Mouse (Mus musculus) myocyte (in vitro differentiated cells): ENCODE results near the gene Olfr430. TPM values are rescaled to one million over a fixed set of nuclear protein-coding genes. Genes with fewer than 3 reads are reported as not detected.

Experiments used
- H3K27me3 ChIP-seq: one replicate; pipeline ENCODE4 v1.6.1; 2011; ENCODE audit not compliant: control insufficient read depth, insufficient read depth, insufficient read length
- H3K36me3 ChIP-seq: one replicate; pipeline ENCODE4 v1.6.1; 2011; ENCODE audit not compliant: control insufficient read depth, insufficient read depth
- H3K4me2 ChIP-seq: one replicate; pipeline ENCODE4 v1.6.1; 2011; ENCODE audit warnings: low read depth, control low read depth
- H3K4me3 ChIP-seq: one replicate; pipeline ENCODE4 v1.5.1; 2011; ENCODE audit warnings: mild to moderate bottlenecking, control low read depth, moderate library complexity
- H3K79me2 ChIP-seq: one replicate; pipeline ENCODE4 v1.6.1; 2011; ENCODE audit not compliant: control insufficient read depth, insufficient read depth
- H3ac ChIP-seq: one replicate; pipeline ENCODE4 v1.6.1; 2011; ENCODE audit not compliant: control insufficient read depth, insufficient read length
- CEBPB ChIP-seq: IDR thresholded peaks from 2 replicates; pipeline ENCODE4 v1.6.1; 2011; ENCODE audit warnings: mild to moderate bottlenecking, moderate library complexity; ENCODE audit not compliant: poor library complexity, insufficient read depth, severe bottlenecking
- MYOG ChIP-seq, 3 experiments: IDR thresholded peaks; one replicate each; pipeline ENCODE4 v1.6.1; 2011; ENCODE audit warnings: control low read depth in 2 of 3, low read depth in 2 of 3, mild to moderate bottlenecking in 2 of 3; ENCODE audit not compliant: insufficient read length in 2 of 3, control insufficient read depth in 1 of 3, insufficient read depth in 1 of 3
- POLR2A ChIP-seq: IDR thresholded peaks from one replicate; pipeline ENCODE4 v1.6.1; 2011; ENCODE audit warnings: low read depth, mild to moderate bottlenecking, control low read depth, moderate library complexity; ENCODE audit not compliant: insufficient read length
- POLR2AphosphoS2 ChIP-seq: IDR thresholded peaks from one replicate; pipeline ENCODE4 v1.6.1; 2011; ENCODE audit warnings: low read depth, control low read depth; ENCODE audit not compliant: insufficient read length
- REST ChIP-seq: IDR thresholded peaks from one replicate; pipeline ENCODE4 v1.6.1; 2011; ENCODE audit warnings: mild to moderate bottlenecking, control low read depth, moderate library complexity; ENCODE audit not compliant: insufficient read depth, insufficient read length
- TCF12 ChIP-seq: IDR thresholded peaks from one replicate; pipeline ENCODE4 v1.6.1; 2011; ENCODE audit warnings: mild to moderate bottlenecking, control low read depth; ENCODE audit not compliant: poor library complexity, insufficient read depth, severe bottlenecking
- USF1 ChIP-seq: IDR thresholded peaks from one replicate; pipeline ENCODE4 v1.6.1; 2011; ENCODE audit warnings: low read depth, mild to moderate bottlenecking, control low read depth, moderate library complexity
- polyA plus RNA-seq: library from polyadenylated mRNA; unstranded; fragments of >200 nt; fragmentation: generic; extraction: Trizol; gene quantifications from one replicate; pipeline ENCODE4 v1.2.1, GENCODE M21; 2012; ENCODE audit warnings: missing spikeins

Olfr430 gene
- polyA plus RNA-seq, 1 experiment, result not detected

DNA sequence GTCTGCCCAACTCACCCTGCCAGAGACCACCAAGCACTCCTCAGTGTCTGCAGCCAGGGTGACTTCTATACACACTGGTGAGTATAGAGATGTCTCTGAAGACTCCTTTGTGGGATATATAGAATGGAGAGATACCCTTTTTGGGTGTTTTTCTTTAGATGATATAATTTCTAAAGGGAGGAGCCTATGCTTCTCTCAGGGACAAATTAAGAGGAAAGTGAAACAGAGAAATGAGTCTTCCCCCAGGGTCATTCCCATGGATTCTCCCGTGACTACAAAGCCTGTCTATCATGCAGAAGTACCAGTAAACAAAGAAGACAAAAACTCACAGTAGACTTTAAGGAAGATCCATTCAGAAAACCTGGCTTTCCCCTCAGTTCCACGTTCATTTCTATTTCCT is 54.7 kb downstream of the Olfr430 start, which contains the start of gene Olfr231:
Gene Olfr231 (minus strand): TSS at position 101 of the 400 bp plus-strand sequence.
- TF ChIP-seq USF1 (no peak), POLR2A (no peak), POLR2AphosphoS2 (no peak), TCF12 (no peak), CEBPB (no peak), REST (no peak), MYOG (IDR thresholded peaks at IDR 0.05; ENCODE audit: control insufficient read depth in 1 of 3, insufficient read depth in 1 of 3, insufficient read length in 2 of 3, low read depth in 2 of 3) (no peak)
- H3K79me2 ChIP-seq, result no peaks in the 10 kb centered on the region
- H3K4me2 ChIP-seq, result no peak within 1 kb of the TSS
- H3ac ChIP-seq, result no peak within 1 kb of the TSS
- H3K27me3 ChIP-seq, result no peaks in the 10 kb centered on the region
- no peaks in the 10 kb centered on the region for H3K36me3 ChIP-seq
- no peak within 1 kb of the TSS for H3K4me3 ChIP-seq

Other genes starting within 250 kb of the Olfr430 start
- gene Ifi211, start 153.6 kb upstream of the Olfr430 start, polyA plus RNA-seq, result 1.9 TPM
- 2.3 TPM for gene Mndal, start 124.1 kb upstream of the Olfr430 start, polyA plus RNA-seq
- gene Ifi203, start 123.9 kb upstream of the Olfr430 start, polyA plus RNA-seq, result 3.3 TPM
- 9.6 TPM for gene Ifi202b, start 83.9 kb upstream of the Olfr430 start, polyA plus RNA-seq
- 0.04 TPM for gene Ifi205, start 34.8 kb upstream of the Olfr430 start, polyA plus RNA-seq
- gene Olfr433, start 25.9 kb upstream of the Olfr430 start, polyA plus RNA-seq, result not detected
- not detected for gene Olfr432, start 17.4 kb upstream of the Olfr430 start, polyA plus RNA-seq
- not detected for gene Olfr429, start 17.7 kb downstream of the Olfr430 start, polyA plus RNA-seq
- gene Olfr427, start 30.3 kb downstream of the Olfr430 start, polyA plus RNA-seq, result not detected
- not detected for gene Olfr231, start 54.6 kb downstream of the Olfr430 start, polyA plus RNA-seq
- not detected for gene Olfr424, start 64.9 kb downstream of the Olfr430 start, polyA plus RNA-seq
- not detected for gene Olfr420, start 89.0 kb downstream of the Olfr430 start, polyA plus RNA-seq
- gene Spta1, start 106.2 kb downstream of the Olfr430 start, polyA plus RNA-seq, result 0.04 TPM
- not detected for gene Olfr419, start 185.5 kb downstream of the Olfr430 start, polyA plus RNA-seq